Mouse (Mus musculus) c-Kit-positive CD71-positive TER-119-negative erythroid progenitor cells, embryonic 14.5 days (primary cell): ENCODE measurements around the gene Poglut1.

ENCODE experiments used
- DNase-seq: peaks from one replicate; pipeline ENCODE4 v3.0.0-alpha.2; 2013; ENCODE audit warnings: low read depth

Gene Poglut1

GRCm38 (mm10) chr16:38549479-38550396 is at the start of gene Poglut1:
Gene Poglut1, minus strand, starts transcription at chr16:38550258.
- DNase-seq = peak; percentile 54

GRCm38 (mm10) chr16:38598986-38599680 is 49.1 kb upstream of the Poglut1 start:
- no peak for DNase-seq

DNA sequence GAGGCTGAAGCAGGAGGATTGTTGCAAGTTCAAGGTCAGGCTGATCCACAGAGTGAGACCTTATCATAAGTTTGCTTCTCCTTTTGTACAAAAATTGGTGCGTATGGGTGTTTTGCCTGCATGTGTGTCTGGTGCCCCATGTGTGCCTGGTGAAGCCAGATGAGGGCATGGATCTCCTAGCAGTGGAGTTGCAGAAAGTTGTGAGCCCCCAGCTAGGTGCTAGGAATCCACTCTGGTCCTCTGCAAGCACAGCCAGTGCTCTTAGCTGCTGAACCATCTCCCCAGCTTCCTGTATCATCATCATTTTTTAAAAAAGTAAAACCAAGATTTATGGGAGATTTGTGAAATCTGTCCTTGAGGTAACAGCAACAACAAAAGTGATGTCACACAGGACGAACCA is 46.6 kb upstream of the Poglut1 start:
- no peak for DNase-seq

DNA sequence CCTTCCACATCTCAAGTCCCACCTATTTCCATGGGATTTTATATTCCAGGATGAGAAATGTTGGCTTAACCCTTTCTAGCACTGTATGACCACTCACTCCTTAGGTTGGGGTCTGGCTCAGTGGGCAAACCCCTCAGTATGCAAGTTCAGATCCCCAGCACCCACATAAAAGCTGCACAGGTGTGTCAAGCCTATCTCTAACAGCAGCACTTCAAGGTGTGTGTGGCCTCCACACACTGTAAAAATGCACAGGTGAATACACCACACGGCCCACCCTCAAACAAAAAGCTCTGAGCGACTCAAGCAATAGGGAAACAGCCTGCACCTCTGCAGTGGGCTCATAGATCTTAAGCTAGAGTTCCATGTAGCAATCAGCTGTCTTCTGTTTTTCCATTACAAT is 46.0 kb upstream of the Poglut1 start:
- DNase-seq = no peak

- DNase-seq = no peak
These were observed 44.4 kb upstream of the Poglut1 start for GRCm38 (mm10) chr16:38594435-38594834.

DNA sequence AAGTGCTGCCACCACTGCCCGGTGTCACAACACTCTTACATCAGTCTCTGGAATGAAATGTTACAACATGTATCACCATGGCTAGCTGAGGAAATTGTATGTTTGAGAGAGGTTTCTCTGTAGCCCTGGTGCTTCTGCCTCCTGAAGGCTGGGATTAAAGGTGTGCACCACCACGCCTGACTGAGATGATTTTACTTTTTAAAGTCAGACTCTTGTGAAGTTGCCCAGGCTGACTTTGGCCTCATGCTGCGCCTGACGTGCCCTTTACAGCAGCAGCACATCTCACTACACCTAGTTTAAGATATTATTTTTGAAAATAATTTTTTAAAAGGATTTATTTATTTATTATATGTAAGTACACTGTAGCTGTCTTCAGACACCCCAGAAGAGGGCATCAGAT is 42.9 kb upstream of the Poglut1 start:
- DNase-seq = no peak

- no peak for DNase-seq
These were observed 42.1 kb upstream of the Poglut1 start for GRCm38 (mm10) chr16:38592026-38592678.

GRCm38 (mm10) chr16:38591506-38591905 is 41.4 kb upstream of the Poglut1 start:
- no peak for DNase-seq

GRCm38 (mm10) chr16:38587572-38587971 is 37.5 kb upstream of the Poglut1 start:
- no peak for DNase-seq

DNA sequence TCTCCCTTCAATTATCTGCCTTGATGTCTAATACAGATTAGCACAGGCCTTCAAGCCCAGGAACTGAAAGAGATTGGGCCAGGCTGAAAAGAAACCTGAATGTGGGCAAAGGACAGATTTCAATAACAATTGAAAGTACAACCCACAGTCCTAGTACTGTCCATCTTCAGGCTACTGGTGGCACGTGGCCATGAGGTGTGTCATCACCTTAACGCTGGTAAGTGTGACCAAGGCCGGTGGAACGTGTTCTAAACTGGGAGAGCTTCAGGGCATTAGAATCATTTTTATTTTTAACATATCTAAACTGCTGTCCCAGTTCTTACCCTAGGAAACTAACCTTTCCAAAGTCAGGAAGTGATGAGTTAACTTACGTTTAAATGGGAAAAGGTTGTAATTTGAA is 37.1 kb upstream of the Poglut1 start:
- DNase-seq = no peak

- no peak for DNase-seq
These were observed 35.1 kb upstream of the Poglut1 start for GRCm38 (mm10) chr16:38585186-38585585.

DNA sequence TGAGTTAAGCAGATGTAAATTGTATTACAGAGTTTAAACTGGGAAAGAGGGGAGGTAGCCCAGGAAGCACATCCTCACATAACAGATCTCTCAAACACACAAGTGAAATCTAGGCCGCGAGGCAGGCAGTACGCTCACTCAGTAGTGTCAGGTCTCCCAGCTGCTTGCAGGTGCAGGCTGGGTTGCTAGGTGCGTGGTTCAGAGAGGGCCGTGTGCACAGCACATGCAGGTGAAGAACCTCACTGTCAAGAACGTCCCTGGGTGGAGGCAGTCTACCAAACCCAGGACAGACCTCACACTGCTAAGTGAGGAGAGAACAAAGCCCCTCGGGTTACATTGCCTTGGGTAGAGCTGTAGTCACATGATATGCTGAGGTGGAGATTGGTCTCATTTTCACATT is 34.7 kb upstream of the Poglut1 start:
- DNase-seq = no peak

DNA sequence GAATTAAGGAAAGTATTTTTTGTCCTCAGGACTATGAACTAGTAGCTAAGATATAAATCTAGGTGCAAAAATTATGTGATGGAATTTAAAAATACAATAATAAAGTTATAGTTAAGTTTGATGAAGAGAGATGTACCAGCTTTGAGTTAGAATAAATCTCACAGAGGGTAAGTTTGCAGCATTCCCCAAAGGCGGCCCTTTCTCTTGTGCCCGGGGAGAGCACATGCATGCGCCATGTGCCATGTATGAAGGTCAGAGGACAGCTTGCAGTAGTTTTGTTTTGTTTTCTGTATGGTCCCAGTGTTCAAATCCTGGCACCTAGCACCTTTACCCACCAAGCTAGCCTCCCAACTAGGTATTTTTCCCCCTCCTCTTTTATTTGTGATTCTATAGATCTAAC is 21.4 kb upstream of the Poglut1 start:
- no peak for DNase-seq

DNA sequence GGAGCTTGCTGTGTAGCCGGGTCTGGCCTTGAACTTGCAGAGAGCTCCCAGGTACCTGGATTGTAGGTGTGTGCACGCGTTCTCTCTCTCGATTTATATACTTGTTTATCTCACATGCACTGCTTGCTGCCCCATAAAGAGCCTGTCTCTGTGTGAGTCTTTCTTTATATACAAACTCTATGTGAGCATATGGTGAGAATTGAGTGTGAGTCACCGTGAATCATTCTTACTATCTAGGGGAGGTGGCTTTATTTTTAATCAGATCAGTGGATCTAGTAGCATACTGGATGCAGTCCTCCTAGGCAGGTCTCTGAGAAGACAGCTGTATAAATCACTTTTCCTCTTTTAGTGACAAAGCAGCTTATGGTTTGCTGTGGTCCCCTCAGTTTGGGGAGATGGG is 18.1 kb upstream of the Poglut1 start:
- no peak for DNase-seq

DNA sequence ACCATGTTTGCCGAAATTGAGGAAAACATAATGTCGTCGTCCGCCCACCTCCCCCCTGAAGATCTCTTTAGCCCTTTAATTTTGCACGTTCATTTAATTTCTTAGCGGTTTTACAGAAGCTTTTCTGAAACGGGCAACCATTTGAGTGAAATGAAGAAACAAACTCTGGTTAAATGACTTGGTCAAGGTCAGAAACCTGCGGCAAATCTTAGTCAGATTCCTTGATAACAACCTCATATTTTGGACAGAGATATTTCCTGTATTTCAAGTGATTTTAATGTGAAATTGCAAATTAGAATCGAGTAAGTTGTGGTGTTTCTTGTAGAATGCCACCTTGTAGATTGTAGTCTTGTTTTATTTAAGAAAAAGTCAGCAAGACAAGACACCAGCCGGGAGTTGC is 13.5 kb upstream of the Poglut1 start:
- no peak for DNase-seq

DNA sequence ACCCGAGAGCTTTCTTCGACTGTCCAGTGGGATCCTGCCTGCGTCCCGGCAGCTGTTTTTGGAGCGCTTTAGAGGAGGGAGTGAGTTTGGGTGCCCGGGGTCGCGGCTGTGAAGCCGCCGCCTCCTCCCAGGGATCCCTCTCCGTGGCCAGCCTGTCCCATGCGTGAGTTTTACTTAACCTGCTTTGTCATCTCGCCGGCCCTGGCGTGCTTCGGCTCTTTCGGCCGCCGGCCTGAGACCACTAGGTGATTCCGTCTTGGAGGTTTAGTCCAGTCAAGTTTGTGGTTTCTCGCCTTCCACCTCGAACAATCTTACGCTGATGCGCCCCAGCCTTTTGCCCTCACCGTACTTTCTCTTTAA is 12.9 kb upstream of the Poglut1 start:
- DNase-seq = peak; percentile 20

DNA sequence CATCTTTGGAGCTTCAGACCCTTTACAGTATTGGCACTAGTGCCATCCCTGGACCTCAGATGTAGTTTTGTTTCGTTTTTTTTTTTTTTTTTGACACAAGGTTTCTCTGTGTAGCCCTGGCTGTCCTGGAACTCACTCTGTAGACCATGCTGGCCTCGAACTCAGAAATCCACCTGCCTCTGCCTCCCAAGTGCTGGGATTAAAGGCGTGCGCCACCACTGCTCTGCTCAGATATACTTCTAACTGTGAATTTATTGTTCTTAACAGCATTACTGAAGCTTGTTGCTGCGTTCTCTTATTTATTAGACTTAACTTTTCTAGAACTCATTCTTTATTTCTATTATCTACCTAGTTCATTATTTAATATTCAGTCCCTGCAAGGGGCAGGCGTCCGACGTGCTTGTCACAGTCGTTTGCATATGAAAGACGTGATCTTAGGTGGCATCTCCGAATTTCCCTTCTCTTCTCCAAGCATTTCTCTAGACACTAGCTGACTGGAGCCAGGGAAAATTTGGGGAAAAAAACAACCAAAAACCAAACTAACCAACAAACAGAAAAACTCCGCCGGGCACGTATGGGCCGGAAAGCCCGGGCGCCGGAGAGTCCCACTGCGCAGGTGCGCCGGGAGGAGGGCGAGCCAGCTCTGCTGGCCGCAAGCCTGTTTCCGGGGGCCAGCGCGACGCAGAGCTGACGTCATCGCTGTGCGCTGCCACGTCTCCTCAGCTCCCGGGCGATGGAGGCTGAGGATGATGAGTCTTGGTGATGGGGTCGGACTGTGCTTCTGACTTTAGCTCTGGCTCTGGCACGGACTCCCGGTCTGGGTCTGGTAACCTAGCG is 12.3 kb upstream of the Poglut1 start:
- DNase-seq = peak; percentile 90

DNA sequence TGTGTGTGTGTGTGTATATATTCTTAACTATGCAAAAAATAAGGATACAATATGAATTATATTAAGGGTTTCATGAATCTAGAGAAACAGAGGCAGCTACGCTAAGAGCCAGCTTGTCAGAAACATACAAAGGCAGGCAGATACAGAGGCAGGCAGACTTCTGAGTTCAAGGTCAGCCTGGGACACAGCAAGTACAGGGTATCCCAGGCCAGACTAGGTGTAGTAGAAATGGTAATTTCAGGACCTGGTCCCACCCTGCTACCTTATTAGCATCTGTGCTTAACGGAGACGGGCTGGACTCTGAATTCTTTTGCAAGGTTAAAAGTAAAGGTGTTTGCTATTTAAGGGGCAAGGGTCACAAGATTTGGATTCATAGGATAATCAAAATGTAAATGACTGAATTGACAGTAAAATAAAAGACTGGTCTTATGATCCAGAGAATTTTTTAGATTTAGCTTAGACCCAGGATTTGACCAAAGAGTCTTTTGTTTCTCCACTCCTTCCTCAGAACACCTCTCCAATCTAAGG is 8.2 kb upstream of the Poglut1 start, which contains the start of gene Tmem39a:
TSS of gene Tmem39a (plus strand) at position 478 of the 528 bp plus-strand sequence.
- no peak for DNase-seq

- DNase-seq = no peak
These were observed 5.9 kb upstream of the Poglut1 start for GRCm38 (mm10) chr16:38555988-38556387.

DNA sequence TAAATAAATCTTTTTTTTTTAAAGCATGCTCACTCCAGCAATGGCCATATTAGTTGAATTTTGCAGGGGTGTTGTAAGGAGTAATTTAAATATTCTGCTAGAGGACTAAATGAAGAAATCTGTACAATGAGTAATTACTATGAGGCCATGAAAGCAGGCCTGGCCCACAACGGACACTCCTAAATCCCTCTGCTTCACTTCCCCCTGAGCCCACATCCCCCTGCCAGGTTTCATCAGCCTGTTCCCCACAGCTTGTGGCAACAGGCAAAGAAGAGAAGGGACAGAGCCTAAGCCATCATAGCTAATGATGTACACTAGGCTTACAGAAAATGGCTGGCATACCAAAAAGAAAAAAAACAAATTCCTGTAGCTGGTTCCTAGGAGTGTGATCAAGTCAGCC is 2.1 kb downstream of the Poglut1 start:
- no peak for DNase-seq

DNA sequence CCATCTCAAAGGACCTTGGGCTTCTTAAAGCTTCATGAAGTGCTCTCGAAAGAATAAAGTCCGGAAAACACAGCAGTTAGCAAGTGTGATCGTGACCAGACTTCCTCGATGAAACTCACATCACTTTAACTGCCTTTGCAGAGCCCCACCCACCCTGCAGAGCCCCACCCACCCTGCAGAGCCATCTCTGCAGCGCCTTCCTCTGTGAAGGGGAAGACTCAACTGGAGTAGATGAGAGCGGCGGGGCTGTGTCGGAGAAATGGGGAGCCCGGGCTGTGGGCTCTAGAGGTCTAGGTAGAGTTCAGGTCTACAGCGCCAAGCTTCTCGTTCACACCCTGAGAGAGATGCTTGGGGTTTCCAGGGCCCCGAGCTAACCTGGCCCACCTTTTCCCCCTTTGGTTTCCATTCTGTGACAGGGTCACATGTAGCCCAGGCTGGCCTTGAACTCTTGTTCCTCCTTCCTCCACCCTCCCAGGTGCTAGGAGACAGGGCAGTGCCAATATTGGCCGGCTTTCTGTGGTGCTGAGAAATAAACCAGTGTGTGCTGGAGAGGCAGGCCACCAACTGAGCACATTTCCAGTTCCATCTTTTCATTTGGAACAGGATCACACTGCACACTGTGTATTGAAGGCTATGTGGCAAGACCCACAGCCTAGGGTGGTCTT is 11.2 kb downstream of the Poglut1 start:
- DNase-seq = peak; percentile 31
